Mouse (Mus musculus) neural tube, embryonic 12.5 days (tissue): ENCODE results near the gene Rarres1. TPM values are rescaled to one million over a fixed set of nuclear protein-coding genes. Genes with fewer than 3 reads are reported as not detected.

ENCODE experiments used
- ATAC-seq: fragments of 200-750 bp; cut with Nextera tagmentation; 2 replicates; pipeline ENCODE4 v1.8.0; 2017; ENCODE audit warnings: low read depth, mild to moderate bottlenecking, moderate TSS enrichment, moderate library complexity; ENCODE audit not compliant: low FRiP score
- H3K27ac ChIP-seq: fragments of 300-500 bp; sonication (generic); 2 replicates; pipeline ENCODE4 v1.5.1; 2016
- H3K27me3 ChIP-seq: fragments of 300-500 bp; sonication (generic); replicated peaks from 2 replicates; pipeline ENCODE4 v1.6.1; 2016; ENCODE audit warnings: mild to moderate bottlenecking
- H3K36me3 ChIP-seq: fragments of 300-500 bp; sonication (generic); 2 replicates; pipeline ENCODE4 v1.6.1; 2016; ENCODE audit warnings: mild to moderate bottlenecking
- H3K4me1 ChIP-seq: fragments of 300-500 bp; sonication (generic); 2 replicates; pipeline ENCODE4 v1.6.1; 2016
- H3K4me2 ChIP-seq: fragments of 300-500 bp; sonication (generic); replicated peaks from 2 replicates; pipeline ENCODE4 v1.6.1; 2016; ENCODE audit warnings: mild to moderate bottlenecking
- H3K4me3 ChIP-seq: fragments of 300-500 bp; sonication (generic); 2 replicates; pipeline ENCODE4 v1.5.1; 2016
- H3K9ac ChIP-seq: fragments of 300-500 bp; sonication (generic); 2 replicates; pipeline ENCODE4 v1.6.1; 2016; ENCODE audit warnings: mild to moderate bottlenecking
- H3K9me3 ChIP-seq: fragments of 300-500 bp; sonication (generic); 2 replicates; pipeline ENCODE4 v1.6.1; 2016; ENCODE audit warnings: mild to moderate bottlenecking
- WGBS: fragments of 180-500 bp; shearing (Covaris S2); methylation state at CpG from one replicate; pipeline ENCODE4 v1.1.7; 2016; 5-methylcytosine and 5-hydroxymethylcytosine counted together
- polyA plus RNA-seq: library from polyadenylated mRNA; unstranded; fragments of >200 nt; fragmentation: Nextera tagmentation; extraction: Ambion mirVana; gene quantifications from 2 replicates; pipeline ENCODE4 v1.2.1, GENCODE M21; 2016

The Rarres1 gene
- polyA plus RNA-seq: 1.4 and 1.8 TPM in 2 replicates

DNA sequence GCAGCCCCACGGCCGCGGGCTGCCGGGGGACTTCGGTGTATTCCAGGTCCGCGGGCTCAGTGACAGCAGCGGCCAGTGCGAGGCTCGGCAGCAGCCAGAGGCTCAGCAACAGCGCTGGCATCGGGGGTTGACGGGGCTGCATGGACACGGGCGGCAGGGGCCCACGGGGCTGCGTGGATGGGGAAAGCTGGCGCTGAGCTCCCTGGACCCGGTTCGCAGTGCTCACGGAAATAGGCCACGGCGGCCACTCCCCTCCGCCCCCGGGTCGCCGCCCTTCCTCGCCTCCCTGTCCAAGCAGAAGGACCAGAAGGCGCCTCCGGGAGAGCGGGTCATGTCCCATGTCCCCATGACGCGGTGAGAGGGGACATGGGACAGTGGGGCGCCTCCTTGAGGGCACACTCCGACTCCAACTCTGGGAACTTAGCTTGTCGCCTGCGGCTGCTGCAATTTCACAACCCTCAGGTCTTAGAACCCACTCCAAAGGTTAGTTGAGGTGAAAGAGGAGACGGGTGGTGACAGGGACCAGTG, at the start of gene Rarres1:
Gene Rarres1 (minus strand): TSS at position 250 of the 528 bp plus-strand sequence.
- peak; percentile 31 for ATAC-seq
- Histone ChIP-seq H3K27me3 (peaks cover 19% of the 10 kb centered on the region), H3K9ac (peak within 1 kb of the TSS; percentile 74), H3K4me2 (peak within 1 kb of the TSS; percentile 100), H3K27ac (no peak within 1 kb of the TSS), H3K9me3 (no peaks in the 10 kb centered on the region), H3K4me1 (peaks cover 13% of the 10 kb centered on the region), H3K36me3 (no peaks in the 10 kb centered on the region), H3K4me3 (peak within 1 kb of the TSS; percentile 50)
- WGBS: 3% methylated on average over 38 of the region's 38 CpGs

GRCm38 (mm10) chr3:67564731-67565357, 49.5 kb upstream of the Rarres1 start:
- 0 out of 2 replicates have a peak, but pooled peaks cover 2% of the 10 kb centered on the region for H3K4me1 ChIP-seq

GRCm38 (mm10) chr3:67557718-67558354, 42.5 kb upstream of the Rarres1 start:
- no peaks in the 10 kb centered on the region for H3K9me3 ChIP-seq
- 63% methylated on average over 14 of the region's 14 CpGs for WGBS
- H3K27ac ChIP-seq: no peak overlapping the region
- no peaks in the 10 kb centered on the region for H3K36me3 ChIP-seq
- H3K4me3 ChIP-seq: no peak overlapping the region
- H3K4me1 ChIP-seq: peaks cover 8% of the 10 kb centered on the region
- H3K27me3 ChIP-seq: no peaks in the 10 kb centered on the region
- H3K9ac ChIP-seq: no peak overlapping the region
- ATAC-seq: peak; percentile 59
- peak overlapping the region; percentile 48; the same call in 1 of the 2 replicates for H3K4me2 ChIP-seq

More at GRCm38 (mm10) chr3:67564731-67565357, 49.5 kb upstream of the Rarres1 start:
- Histone ChIP-seq H3K4me2 (no peak overlapping the region), H3K9me3 (no peaks in the 10 kb centered on the region), H3K4me3 (no peak overlapping the region), H3K27me3 (no peaks in the 10 kb centered on the region), H3K9ac (no peak overlapping the region), H3K27ac (no peak overlapping the region), H3K36me3 (no peaks in the 10 kb centered on the region)
- WGBS: 59% methylated on average over 5 of the region's 5 CpGs
- ATAC-seq: no peak

DNA sequence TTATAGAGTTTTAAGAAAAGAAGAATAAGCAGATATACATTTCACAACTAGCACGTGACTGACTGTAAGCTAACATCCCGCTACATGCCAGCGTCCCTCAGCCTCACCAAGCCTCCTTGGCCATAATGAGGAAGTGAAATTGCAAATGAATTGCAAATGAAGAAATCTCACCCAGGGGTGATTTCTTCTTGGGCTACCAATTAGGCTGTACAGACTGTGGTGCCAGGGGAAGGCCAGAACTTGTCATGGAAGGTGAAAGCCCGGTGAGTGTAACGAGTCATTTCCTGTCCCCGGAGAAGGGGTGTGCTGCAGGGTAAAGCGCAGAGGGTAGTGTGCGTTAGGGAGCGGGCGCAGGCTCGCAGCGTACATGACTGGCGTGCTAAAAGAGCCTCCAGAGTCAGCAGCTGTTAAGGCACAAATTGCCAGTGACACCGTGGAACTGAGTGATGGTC, 41.9 kb upstream of the Rarres1 start:
- Histone ChIP-seq H3K4me2 (peak overlapping the region; percentile 48), H3K9ac (0 out of 2 replicates have a peak overlapping the region, but pooled peaks have one; percentile 2), H3K4me1 (peaks cover 8% of the 10 kb centered on the region), H3K27me3 (no peaks in the 10 kb centered on the region), H3K9me3 (no peaks in the 10 kb centered on the region), H3K36me3 (no peaks in the 10 kb centered on the region), H3K27ac (peak overlapping the region; percentile 53), H3K4me3 (0 out of 2 replicates have a peak overlapping the region, but pooled peaks have one; percentile 3)
- ATAC-seq: peak; percentile 95
- 22% methylated on average over 14 of the region's 14 CpGs for WGBS

DNA sequence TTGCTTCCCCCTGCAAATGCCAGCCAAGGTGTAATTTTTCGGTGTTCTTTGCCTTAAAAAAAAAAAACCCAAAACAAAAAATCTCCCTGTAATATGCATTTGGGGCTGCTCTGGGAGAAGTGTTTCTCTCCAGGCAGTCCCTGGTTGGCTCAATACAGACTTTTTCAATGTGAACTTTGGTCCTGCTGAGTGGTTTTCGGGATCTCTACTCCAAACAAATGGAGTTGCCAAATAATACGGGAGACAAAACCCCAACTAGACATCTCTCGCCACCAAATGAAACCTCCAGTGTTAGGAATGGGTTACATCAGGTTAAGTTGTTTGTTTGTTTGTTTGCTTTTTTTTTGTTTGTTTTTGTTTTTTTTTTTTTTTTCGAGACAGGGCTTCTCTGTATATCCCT, 39.9 kb upstream of the Rarres1 start:
- Histone ChIP-seq H3K9me3 (no peaks in the 10 kb centered on the region), H3K4me1 (peaks cover 8% of the 10 kb centered on the region), H3K9ac (no peak overlapping the region), H3K27me3 (no peaks in the 10 kb centered on the region), H3K4me3 (no peak overlapping the region), H3K27ac (no peak overlapping the region), H3K4me2 (no peak overlapping the region), H3K36me3 (no peaks in the 10 kb centered on the region)
- 89% methylated on average over 5 of the region's 5 CpGs for WGBS
- ATAC-seq: no peak

DNA sequence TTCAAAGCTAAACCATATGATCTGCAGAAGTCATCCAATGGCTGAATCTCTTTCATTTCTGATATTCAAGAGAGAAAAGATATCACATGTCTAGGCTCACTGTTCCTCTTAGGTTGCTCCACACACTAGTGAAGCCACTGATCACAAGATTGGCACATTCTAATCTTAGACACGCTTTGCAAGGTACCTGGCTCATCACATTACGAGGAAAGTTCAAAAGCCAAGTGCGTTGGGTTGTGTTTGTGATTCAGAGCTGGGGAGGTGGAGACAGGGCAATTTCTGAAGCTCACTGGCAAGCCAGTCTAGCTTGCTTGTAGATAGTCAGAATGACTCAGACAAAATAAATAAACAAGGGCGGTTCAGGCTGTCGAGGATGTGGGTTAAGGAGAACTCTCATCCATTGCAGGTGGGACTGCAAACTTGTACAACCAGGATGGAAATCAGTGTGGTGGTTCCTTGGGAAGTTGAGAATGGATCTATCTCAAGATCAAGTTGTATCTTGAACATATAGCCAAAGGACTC, 38.7 kb upstream of the Rarres1 start:
- WGBS: 90% methylated on average over 5 of the region's 5 CpGs
- H3K9me3 ChIP-seq: no peaks in the 10 kb centered on the region
- ATAC-seq: no peak
- no peaks in the 10 kb centered on the region for H3K27me3 ChIP-seq
- no peaks in the 10 kb centered on the region for H3K36me3 ChIP-seq
- H3K9ac ChIP-seq: no peak overlapping the region
- H3K27ac ChIP-seq: no peak overlapping the region
- no peak overlapping the region for H3K4me2 ChIP-seq
- H3K4me1 ChIP-seq: peaks cover 8% of the 10 kb centered on the region
- H3K4me3 ChIP-seq: no peak overlapping the region

- H3K27me3 ChIP-seq: no peaks in the 10 kb centered on the region
- no peak for ATAC-seq
- no peak overlapping the region for H3K9ac ChIP-seq
- H3K9me3 ChIP-seq: no peaks in the 10 kb centered on the region
- WGBS: 42% methylated on average over 4 of the region's 4 CpGs
- H3K4me2 ChIP-seq: no peak overlapping the region
- no peak overlapping the region for H3K4me3 ChIP-seq
- H3K27ac ChIP-seq: no peak overlapping the region
- peaks cover 8% of the 10 kb centered on the region for H3K4me1 ChIP-seq
- H3K36me3 ChIP-seq: no peaks in the 10 kb centered on the region
These were observed 38.0 kb upstream of the Rarres1 start for GRCm38 (mm10) chr3:67553281-67553680.

GRCm38 (mm10) chr3:67551193-67551592, 35.9 kb upstream of the Rarres1 start:
- no peak for ATAC-seq
- Histone ChIP-seq H3K4me1 (no peaks in the 10 kb centered on the region), H3K27ac (no peak overlapping the region), H3K4me2 (no peak overlapping the region), H3K27me3 (no peaks in the 10 kb centered on the region), H3K9me3 (no peaks in the 10 kb centered on the region), H3K9ac (no peak overlapping the region), H3K36me3 (no peaks in the 10 kb centered on the region), H3K4me3 (no peak overlapping the region)
- 78% methylated on average over 3 of the region's 3 CpGs for WGBS

- WGBS: 88% methylated on average over 8 of the region's 8 CpGs
- Histone ChIP-seq H3K4me2 (no peak overlapping the region), H3K9me3 (no peaks in the 10 kb centered on the region), H3K4me1 (no peaks in the 10 kb centered on the region), H3K27me3 (no peaks in the 10 kb centered on the region), H3K4me3 (no peak overlapping the region), H3K27ac (no peak overlapping the region), H3K36me3 (no peaks in the 10 kb centered on the region), H3K9ac (no peak overlapping the region)
- ATAC-seq: no peak
These were observed 28.3 kb upstream of the Rarres1 start for GRCm38 (mm10) chr3:67543630-67544029.

DNA sequence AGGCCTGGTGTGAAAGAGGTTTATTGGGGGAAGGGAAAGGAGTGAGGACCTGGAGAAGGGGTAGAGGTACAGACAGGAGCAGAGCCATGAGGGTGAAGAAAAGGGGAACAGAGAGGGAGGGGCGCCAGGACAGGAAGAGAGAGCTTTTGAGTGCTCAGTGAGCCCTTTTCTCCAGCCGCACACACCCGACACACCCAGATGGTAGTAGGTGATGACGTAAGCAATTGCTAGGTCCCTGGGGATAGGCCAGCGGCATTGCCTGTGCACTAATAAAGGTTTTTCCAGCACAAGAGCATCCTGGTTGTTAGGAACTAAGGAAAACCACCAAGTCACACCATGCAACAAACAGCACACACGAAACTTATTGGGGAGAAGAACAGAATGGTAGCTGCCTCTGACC, 9.4 kb upstream of the Rarres1 start:
- no peaks in the 10 kb centered on the region for H3K27me3 ChIP-seq
- H3K9ac ChIP-seq: no peak overlapping the region
- no peak overlapping the region for H3K27ac ChIP-seq
- H3K4me3 ChIP-seq: no peak overlapping the region
- H3K9me3 ChIP-seq: no peaks in the 10 kb centered on the region
- no peak overlapping the region for H3K4me2 ChIP-seq
- ATAC-seq: no peak
- 84% methylated on average over 6 of the region's 6 CpGs for whole genome bisulfite sequencing
- no peaks in the 10 kb centered on the region for H3K36me3 ChIP-seq
- no peaks in the 10 kb centered on the region for H3K4me1 ChIP-seq

DNA sequence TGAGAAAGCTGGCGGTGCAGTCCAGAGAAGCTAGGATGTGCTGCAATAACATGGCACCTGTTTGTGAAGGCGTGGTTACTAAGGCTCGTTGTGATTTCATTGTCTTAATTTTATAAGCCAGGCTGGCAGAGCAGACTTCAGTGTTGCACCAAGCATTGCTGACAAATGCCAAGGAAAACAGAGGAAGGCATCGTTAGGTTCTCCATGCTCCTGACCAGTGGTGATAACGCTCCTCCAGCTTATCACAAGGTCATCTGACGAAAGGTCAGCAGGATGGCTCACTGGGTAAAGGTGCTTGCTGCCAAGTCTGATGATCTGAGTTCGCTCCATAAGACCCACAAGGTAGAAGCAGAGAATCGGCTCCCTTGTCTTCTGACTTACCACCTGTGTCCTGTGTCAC, 7.4 kb upstream of the Rarres1 start:
- Histone ChIP-seq H3K4me3 (no peak overlapping the region), H3K9ac (no peak overlapping the region), H3K4me2 (no peak overlapping the region), H3K4me1 (no peaks in the 10 kb centered on the region), H3K27me3 (peaks cover 4% of the 10 kb centered on the region; the same call in 1 of the 2 replicates), H3K9me3 (no peaks in the 10 kb centered on the region), H3K27ac (no peak overlapping the region), H3K36me3 (no peaks in the 10 kb centered on the region)
- WGBS: 90% methylated on average over 8 of the region's 8 CpGs
- ATAC-seq: no peak

GRCm38 (mm10) chr3:67520568-67521143, 5.3 kb upstream of the Rarres1 start:
- no peak overlapping the region for H3K27ac ChIP-seq
- H3K4me1 ChIP-seq: peaks cover 2% of the 10 kb centered on the region
- H3K36me3 ChIP-seq: no peaks in the 10 kb centered on the region
- peaks cover 11% of the 10 kb centered on the region for H3K27me3 ChIP-seq
- H3K9ac ChIP-seq: no peak overlapping the region
- WGBS: 94% methylated on average over 5 of the region's 5 CpGs
- no peak overlapping the region for H3K4me2 ChIP-seq
- H3K4me3 ChIP-seq: no peak overlapping the region
- ATAC-seq: no peak
- H3K9me3 ChIP-seq: no peaks in the 10 kb centered on the region
